Mouse (Mus musculus): ENCODE data around the gene 1700022I11Rik.

Gene 1700022I11Rik

DNA sequence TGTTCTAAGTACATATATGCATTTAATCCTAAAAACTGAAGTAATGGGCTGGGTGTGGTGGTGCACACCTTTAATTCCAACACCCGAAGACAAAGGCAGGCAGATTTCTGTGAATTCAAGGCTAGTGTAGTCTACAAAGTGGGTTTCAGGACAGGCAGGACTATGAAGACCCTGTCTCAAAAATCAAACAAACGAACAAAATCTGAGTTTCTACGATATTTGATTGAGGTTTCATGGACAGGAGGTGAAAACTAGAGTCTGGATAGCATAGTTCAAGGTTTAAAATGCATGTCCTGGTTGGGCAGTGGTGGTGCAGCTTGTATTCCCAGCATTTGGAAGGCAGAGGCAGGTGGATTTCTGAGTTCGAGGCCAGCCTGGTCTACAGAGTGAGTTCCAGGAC is at the start of gene 1700022I11Rik:
Gene 1700022I11Rik, plus strand, starts transcription at position 301 of the 400 bp plus-strand sequence.
- no peak for DNase-seq (ENCODE audit: low spot score)

DNA sequence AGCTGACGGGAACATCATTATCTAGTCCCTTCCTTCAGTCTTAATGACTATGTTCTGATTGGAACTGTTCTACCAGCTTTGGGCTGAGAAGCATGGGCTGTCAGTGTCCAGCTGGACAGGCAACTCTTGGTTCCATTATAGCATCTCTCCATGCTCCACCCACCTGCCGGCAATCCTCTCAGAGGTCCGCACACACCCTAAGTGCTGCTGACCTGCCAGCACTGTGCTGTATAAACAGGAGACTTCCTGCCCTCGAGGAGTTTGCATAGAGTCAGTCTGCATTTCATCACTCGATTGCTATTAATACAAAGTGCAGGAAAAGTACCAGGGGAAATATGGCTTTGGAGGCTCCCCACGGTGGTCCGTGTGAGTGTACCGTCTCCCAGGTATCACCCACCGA is 48.7 kb upstream of the 1700022I11Rik start:
- no peak for DNase-seq (ENCODE audit: low spot score)

- DNase-seq (ENCODE audit: low spot score): no peak
Measured at GRCm38 (mm10) chr4:42921536-42921935, 47.9 kb upstream of the 1700022I11Rik start.

DNA sequence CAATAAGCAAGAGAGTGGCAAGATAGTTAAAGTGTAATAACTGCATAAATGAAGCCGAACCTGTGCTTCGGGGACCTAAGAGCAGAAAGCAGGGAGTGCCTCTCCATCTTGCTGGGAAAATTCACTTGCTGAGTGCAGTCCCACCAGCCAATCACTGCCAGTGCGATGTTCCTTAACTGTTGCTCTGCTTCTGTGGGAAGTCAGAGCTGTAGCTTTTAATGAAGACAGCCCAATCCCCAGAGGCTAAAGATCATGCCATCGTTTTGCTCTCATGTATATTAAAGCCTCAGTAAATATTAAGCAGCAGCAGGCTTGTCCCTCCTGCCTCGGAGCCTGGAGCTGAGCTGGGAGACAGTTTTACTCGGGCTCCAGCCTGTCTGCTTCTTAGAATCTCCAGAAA is 47.3 kb upstream of the 1700022I11Rik start:
- DNase-seq (ENCODE audit: low spot score): no peak

GRCm38 (mm10) chr4:42922461-42922860 is 46.9 kb upstream of the 1700022I11Rik start:
- DNase-seq (ENCODE audit: low spot score): no peak

DNA sequence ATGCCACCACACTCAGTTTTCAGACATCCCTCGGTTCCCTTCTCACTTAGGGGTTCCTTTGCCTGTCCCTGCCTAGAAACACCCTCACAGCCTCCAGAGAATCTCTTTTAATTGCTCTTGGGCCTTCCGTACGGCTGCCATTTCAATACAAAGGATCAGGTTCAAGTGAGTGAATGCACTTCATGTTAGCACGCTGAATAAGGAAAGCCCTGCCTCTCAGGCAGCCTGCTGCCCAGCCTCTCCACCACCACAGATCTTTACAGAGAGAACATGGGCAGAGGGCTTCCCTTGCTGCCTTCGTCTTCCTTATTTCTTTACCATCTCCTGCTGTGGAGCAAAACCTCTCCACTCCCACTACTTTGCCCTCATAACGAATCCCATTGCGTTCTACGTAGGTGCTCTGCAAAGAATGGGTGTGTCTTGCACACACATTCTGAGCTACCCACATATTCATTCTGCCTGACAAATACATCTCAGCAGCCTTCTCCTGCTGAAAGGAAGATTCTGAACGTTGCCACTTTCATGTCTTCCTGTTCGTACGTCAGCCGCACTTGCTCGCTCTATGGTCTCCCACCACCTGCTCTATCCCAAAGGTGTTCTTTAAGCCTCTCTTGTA is 45.2 kb upstream of the 1700022I11Rik start:
- no peak for DNase-seq (ENCODE audit: low spot score)

DNA sequence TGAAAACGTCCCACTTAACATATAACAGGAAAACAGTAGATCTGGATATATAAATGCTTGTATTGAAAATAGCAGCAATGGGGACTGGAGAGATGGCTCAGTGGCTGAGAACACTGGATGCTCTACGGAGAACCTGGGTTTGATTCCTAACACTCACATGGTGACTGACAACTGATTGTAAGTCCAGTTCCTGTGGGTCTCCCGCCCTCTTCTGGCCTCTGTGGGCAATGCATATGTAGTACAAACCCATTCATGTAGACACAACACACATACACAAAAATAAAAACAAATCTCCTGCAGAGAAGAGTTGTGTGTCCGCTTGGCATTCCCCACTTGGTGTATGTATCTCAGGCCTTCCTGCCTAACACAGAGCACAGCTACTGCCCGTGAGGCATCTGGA is 41.2 kb upstream of the 1700022I11Rik start:
- no peak for DNase-seq (ENCODE audit: low spot score)

DNA sequence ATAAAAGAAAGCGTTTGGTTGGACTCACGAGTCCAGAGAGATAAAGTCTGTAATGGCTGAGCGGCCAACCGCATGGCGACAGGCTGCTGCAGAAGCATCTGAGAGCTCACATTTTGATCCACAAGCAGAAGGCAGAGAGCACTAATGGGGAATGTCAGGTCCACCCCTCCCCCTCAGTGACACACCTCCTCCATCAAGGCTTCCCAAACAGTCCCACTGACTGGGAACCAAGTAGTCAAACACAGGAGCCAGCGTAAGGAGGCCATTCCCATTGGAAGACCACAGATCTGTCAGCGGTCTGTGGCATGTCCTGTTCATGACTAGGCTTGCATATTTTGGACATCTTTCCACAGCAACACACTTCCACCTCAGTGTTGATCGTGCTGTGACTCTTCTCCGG is 40.5 kb upstream of the 1700022I11Rik start:
- no peak for DNase-seq (ENCODE audit: low spot score)

DNA sequence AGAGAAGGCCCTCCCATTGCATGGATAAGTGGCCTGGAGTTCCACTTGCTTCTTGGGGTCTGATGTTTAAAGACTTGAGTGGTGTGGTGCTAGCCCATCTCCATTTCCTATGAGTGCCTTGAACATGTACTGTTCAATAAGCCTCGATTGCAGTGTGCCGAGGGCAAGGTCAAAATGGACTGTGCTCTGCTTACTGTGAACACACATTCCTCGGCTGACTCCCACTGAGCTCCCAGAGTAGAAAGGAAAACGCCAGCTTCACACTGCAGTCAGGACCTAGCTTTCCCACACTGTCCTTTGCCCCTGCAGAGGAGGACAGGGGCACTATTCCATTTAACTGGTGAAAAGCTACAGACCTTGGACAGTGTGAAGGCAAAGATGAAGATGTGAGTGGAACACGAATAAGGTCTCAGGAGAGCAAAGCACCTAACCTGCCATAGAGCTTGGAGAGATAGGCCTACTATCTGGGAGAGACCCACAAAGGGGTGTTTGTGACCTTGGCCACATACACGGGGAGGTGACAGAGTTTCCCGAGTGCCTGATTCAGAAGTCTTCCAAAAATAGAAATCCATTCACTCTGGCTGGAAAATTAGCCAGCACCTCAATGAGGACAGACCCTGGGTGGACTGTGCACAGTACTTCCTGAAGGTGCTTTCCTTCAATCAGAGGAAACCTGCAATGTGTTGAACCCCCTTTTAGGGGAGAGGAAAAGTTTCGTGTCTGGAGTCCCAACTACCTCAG is 37.0 kb upstream of the 1700022I11Rik start:
- no peak for DNase-seq (ENCODE audit: low spot score)

DNA sequence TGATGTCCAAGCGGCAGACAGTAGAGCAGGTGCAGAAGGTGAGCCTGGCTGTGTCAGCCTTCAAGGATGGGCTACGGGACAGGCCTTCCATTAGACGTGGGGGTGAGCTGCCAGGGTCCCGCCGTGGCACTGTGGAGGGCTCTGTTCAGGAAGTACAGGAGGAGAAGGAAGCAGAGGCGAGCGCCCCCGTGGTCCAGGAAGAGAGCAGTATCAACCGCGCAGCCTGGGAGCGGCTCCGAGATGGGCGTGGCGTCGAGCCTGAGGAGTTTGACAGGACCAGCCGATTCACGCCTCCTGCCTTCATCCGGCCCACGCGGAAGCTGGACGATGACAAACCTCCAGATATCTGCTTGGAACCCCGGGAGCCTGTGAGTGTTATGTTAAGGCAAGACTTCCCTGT is 35.8 kb upstream of the 1700022I11Rik start:
- peak; percentile 57 for DNase-seq (ENCODE audit: low spot score)

DNA sequence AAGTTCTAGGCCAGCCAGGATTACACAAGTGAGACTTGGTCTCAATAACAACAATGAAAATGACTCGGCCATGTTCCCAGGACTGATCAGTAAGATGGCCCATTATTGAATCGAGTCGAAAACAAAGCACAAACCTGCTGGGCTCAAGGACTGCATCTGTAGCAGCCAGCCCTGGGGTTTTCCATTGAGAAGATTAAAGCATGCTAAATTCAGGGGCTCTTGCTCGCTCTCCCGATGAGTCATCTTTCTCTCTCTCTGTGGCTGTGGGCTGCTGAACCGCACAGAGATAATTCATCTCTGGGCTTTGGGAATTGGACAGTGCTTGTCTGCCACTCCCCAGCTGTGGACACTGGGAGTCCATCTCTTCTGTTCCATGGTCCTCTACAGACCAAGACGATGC is 28.0 kb upstream of the 1700022I11Rik start:
- DNase-seq (ENCODE audit: low spot score): no peak

DNA sequence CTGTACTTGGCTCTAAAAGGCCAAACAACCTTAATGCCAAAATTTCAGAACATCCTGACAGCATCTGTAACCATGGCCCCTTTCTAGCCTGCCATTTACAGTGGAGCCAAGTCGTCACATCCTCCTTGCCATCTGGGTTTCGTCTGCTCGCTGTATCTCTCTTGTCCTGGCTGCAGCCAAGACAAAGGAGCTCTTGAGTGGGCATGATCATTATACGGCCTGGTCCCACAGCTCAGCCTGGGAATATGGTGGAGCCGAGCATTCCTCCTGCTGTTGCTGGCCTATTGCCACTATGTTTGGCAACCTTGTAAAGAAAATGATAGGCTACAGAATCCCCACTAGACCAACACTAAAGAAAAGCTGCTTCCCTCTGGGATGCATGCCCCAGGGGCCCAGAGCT is 26.1 kb upstream of the 1700022I11Rik start:
- no peak for DNase-seq (ENCODE audit: low spot score)

DNA sequence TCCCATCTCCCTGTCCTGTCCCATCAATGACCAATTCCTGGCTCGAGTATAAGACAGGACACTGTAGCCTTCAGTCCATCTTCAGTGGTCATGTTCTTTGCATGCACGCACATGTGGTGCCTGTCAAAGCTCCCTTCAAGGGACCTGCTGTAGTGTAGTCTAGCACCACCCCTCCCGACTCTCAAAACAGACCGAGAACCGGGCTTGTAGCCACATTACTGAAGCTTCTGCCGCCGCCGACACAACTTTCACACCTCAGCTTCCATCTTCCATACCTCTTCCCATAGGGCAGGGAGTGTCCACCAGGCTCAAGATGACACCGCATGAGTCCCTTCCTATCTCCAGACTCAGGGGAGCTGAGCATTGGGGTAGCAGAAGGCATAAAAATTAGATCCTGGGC is 25.2 kb upstream of the 1700022I11Rik start:
- DNase-seq (ENCODE audit: low spot score): no peak

DNA sequence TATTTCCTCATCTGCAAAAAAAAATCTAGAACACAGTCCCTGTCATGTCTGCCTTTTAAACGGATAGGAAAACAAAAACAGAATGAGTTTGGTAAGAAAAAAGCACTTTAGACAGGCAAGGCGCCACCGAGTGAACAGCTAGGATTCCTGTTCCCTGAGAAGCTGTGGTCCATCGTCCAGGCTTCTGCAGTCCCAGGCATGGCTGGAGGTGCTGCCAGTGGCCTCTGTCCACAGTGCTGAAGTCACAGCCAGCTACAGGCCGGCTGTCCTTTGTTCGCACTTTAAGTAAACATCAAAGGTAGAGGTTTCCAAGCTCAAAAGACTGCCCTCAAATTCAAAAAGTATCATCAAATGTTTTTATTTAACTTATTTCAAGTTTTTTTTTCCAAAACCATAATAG is 24.4 kb upstream of the 1700022I11Rik start:
- DNase-seq (ENCODE audit: low spot score): peak; percentile 49

DNA sequence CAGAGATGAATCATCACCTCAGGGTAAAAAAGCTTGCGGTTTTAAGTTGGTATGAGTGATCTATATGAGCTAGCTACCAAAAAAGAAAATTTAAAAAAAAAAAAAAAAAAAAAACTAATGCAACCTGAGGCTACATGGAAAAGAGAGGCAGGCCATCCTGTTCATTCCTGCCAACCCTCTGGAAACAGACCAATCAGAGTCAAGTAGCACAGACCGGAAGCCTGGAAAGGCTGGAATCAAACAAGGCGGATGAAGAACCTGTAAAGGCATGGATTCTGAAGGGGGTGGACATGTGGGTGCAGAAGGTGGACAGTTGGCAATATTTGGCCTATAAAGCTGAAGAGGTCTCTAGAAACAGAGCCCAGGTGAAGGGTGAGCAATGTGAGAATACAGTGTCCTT is 24.0 kb upstream of the 1700022I11Rik start:
- DNase-seq (ENCODE audit: low spot score): no peak

DNA sequence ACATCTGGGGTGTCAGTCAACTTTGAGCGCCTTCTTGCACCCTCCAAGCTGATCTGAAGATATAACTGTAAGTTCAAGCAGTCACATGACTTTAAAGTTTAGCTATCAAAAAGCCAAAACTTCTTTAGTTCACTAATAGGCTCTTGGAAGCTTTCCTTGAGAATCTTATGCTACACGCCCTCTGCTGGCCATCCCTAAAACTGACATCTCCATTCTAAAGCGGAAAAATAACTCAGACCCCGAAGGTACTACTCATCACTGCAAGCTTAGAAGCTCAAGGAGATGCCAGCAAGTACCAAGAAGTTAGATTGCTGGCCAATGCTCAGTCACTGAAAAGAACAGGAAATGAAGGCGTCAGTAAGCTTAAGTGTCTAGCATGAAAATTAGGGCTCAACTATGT is 23.5 kb upstream of the 1700022I11Rik start:
- DNase-seq (ENCODE audit: low spot score): peak; percentile 25

GRCm38 (mm10) chr4:42946733-42947290 is 22.6 kb upstream of the 1700022I11Rik start:
- no peak for DNase-seq (ENCODE audit: low spot score)

- no peak for DNase-seq (ENCODE audit: low spot score)
Measured at GRCm38 (mm10) chr4:42948527-42948926, 20.9 kb upstream of the 1700022I11Rik start.

DNA sequence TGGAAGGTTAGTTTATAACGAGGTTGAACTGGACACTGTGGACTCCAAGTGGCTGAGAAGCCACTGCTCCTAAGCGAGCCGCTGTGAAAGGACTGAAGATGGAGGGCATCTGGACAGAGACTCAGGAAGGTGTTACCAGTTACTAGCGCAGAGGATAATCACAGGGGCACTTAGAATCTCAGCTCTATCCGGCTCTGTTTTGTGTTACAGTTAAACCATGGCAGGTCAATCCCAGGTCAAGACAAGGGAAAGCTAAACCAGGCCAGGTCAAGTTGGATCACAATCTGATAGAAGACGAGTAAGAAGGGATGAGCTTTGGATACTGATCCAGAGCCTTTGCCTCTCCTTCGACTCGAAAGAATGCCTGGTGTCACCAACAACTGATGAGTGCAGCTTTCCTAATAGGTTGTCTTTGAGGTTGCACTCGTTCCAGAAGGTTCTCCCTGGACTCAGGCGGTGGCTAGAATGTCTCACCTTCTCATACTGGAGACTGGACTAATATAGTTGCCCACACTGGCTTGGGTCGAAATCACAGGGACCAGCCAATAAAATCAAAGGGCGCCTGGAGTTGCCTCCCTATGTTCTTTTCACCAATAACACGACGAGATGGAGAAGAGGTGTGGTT is 20.2 kb upstream of the 1700022I11Rik start:
- no peak for DNase-seq (ENCODE audit: low spot score)

DNA sequence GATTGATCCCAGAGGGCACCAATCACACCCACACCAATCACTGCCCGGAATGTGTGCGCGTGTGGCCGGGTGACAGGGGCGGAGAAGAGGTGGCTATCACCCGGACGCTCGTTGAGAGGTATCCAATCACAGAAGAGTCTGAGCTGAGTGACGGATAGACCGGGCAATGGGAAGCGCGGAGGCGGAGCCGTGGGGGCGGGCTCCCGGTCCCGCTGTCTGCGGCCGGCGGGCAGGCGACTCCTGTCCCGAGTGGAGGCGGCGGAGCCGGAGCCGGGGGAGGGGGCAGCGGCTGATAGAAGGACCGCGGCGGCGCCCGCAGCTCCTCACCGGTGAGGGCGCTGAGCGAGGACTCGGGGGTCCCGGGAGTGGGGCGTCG is 19.7 kb upstream of the 1700022I11Rik start, which contains the start of gene Dnajb5:
Gene Dnajb5, plus strand, starts transcription at position 139 of the 376 bp plus-strand sequence.
- DNase-seq (ENCODE audit: low spot score): peak; percentile 95

DNA sequence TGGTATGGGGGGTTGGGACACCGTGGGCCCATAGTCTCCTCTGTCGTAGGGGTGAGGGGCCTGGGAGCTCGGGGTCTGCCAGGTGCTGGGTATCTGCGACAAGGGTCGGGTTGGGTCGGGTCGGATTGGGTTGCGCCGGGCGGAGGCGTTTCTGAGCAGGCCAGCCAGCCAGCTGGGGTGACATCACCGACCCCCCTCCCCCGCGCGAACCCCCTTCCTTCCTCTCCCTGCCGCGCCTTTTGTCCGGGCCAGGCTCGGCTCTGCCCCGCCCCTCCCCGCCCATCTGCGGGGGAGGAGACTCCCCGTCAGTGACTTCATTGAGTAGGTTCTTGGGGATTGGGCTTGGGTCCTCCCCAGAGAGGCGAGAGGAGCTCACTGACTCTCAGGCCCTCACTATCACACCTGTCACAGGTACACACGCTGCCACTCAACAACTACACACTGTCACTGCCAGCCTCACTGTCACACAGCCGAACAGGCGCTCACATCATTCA is 19.3 kb upstream of the 1700022I11Rik start:
- peak; percentile 78 for DNase-seq (ENCODE audit: low spot score)
